Mouse (Mus musculus) liver, postnatal 0 days (tissue): ENCODE measurements around the gene Mrps7. TPM values are rescaled to one million over a fixed set of nuclear protein-coding genes. Genes with fewer than 3 reads are reported as not detected.

Experiments used
- ATAC-seq: fragments of 200-750 bp; cut with Nextera tagmentation; 2 replicates; pipeline ENCODE4 v1.8.0; 2017; ENCODE audit warnings: mild to moderate bottlenecking, moderate library complexity
- DNase-seq: peaks from one replicate; pipeline ENCODE4 v3.0.0-alpha.2; 2016
- H3K27ac ChIP-seq: fragments of 300-500 bp; sonication (generic); 2 replicates; pipeline ENCODE4 v1.5.1; 2014; ENCODE audit warnings: antibody characterized with exemption, moderate library complexity, mild to moderate bottlenecking, low read depth
- H3K27me3 ChIP-seq: fragments of 300-500 bp; sonication (generic); 2 replicates; pipeline ENCODE4 v1.6.1; 2014; ENCODE audit warnings: low read length, control low read depth, mixed read lengths; ENCODE audit not compliant: insufficient read depth
- H3K36me3 ChIP-seq: fragments of 300-500 bp; sonication (generic); replicated peaks from 2 replicates; pipeline ENCODE4 v1.6.1; 2014; ENCODE audit warnings: mild to moderate bottlenecking, control low read depth, low read length, moderate library complexity, mixed read lengths; ENCODE audit not compliant: insufficient read depth
- H3K4me1 ChIP-seq: fragments of 300-500 bp; sonication (generic); 2 replicates; pipeline ENCODE4 v1.6.1; 2014; ENCODE audit warnings: antibody characterized with exemption, mild to moderate bottlenecking, control low read depth; ENCODE audit not compliant: insufficient read depth
- H3K4me2 ChIP-seq: fragments of 300-500 bp; sonication (generic); 2 replicates; pipeline ENCODE4 v1.6.1; 2014; ENCODE audit warnings: low read depth, mild to moderate bottlenecking, low read length, moderate library complexity, mixed read lengths
- H3K4me3 ChIP-seq: fragments of 300-500 bp; sonication (generic); 2 replicates; pipeline ENCODE4 v1.5.1; 2014; ENCODE audit warnings: low read depth, low read length
- H3K9ac ChIP-seq: fragments of 300-500 bp; sonication (generic); replicated peaks from 2 replicates; pipeline ENCODE4 v1.6.1; 2014; ENCODE audit warnings: mild to moderate bottlenecking, moderate library complexity
- H3K9me3 ChIP-seq: fragments of 300-500 bp; sonication (generic); 2 replicates; pipeline ENCODE4 v1.6.1; 2016; ENCODE audit warnings: mild to moderate bottlenecking, control low read depth, low read length, mixed read lengths
- CTCF ChIP-seq: sonication (generic); IDR thresholded peaks from 2 replicates; pipeline ENCODE4 v1.5.1; 2016; ENCODE audit warnings: antibody characterized with exemption, low read depth
- EP300 ChIP-seq: IDR thresholded peaks from 2 replicates; pipeline ENCODE4 v1.6.1; 2016; ENCODE audit warnings: antibody characterized with exemption, low read depth, mild to moderate bottlenecking
- WGBS: fragments of 180-500 bp; shearing (Covaris S2); extraction: QIAGEN DNeasy Blood & Tissue Kit; methylation state at CpG from one replicate; pipeline ENCODE4 v1.1.7; 2014; ENCODE audit not compliant: insufficient replicate concordance; 5-methylcytosine and 5-hydroxymethylcytosine counted together
- polyA plus RNA-seq: library from polyadenylated mRNA; unstranded; fragments of >200 nt; fragmentation: Nextera tagmentation; extraction: Ambion mirVana; gene quantifications from 2 replicates; pipeline ENCODE4 v1.2.1, GENCODE M21; 2015

Mrps7 gene
- polyA plus RNA-seq, 1 experiment from 2014 or later, result 48.9 TPM

- ATAC-seq, result peak; percentile 99
- WGBS, result under 1% methylated on average over 47 of the region's 47 CpGs
Measured at GRCm38 (mm10) chr11:115627705-115628464, 24.2 kb downstream of the Mrps7 start, which contains the start of gene Slc25a19. Gene Slc25a19 (minus strand): TSS chr11:115628295.

DNA sequence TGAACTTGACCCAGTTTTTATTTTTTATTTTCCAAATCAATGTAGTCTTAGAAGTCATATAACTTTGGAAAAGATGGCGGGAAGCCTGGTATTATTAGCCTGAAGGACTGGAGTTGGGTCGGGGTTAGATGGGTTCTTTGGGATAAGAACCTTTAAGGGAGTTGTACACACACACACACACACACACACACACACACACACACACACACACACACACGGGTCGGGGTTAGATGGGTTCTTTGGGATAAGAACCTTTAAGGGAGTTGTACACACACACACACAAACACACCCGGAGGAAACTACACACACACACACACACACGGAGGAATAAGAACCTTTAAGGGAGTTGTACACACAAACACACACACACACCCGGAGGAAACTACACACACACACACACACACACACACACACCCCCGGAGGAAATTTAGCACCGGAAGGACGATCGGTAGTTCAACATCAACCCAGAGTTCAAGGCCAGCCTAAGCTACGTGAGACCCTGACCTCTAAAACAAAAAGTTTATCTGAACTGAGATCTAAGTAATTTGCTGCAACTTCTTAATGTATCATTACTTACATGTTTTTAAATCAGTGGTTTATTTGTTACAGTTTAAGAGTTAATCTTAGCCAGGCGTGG lies 24.9 kb downstream of the Mrps7 start:
- H3K9me3 ChIP-seq, result no peaks in the 10 kb centered on the region
- ATAC-seq, result peak; percentile 6

More at GRCm38 (mm10) chr11:115627705-115628464, 24.2 kb downstream of the Mrps7 start, which contains the start of gene Slc25a19:
- H3K9me3 ChIP-seq, result no peaks in the 10 kb centered on the region
- H3K36me3 ChIP-seq, result peaks cover 9% of the 10 kb centered on the region
- H3K27me3 ChIP-seq, result no peaks in the 10 kb centered on the region
- no peak for TF ChIP-seq CTCF
- no peak for TF ChIP-seq EP300
- peak; percentile 98 for DNase-seq
- peak within 1 kb of the TSS; percentile 73 for H3K27ac ChIP-seq
- peak within 1 kb of the TSS; percentile 79 for H3K9ac ChIP-seq
- H3K4me3 ChIP-seq, result peak within 1 kb of the TSS; percentile 84
- H3K4me2 ChIP-seq, result peak within 1 kb of the TSS; percentile 95
- H3K4me1 ChIP-seq, result peaks cover 13% of the 10 kb centered on the region

GRCm38 (mm10) chr11:115629734-115630531 lies 26.2 kb downstream of the Mrps7 start:
- peaks cover 13% of the 10 kb centered on the region for H3K4me1 ChIP-seq
- no peak for TF ChIP-seq CTCF
- TF ChIP-seq EP300, result no peak
- no peak overlapping the region for H3K4me2 ChIP-seq
- peak overlapping the region; percentile 11; the same call in 1 of the 2 replicates for H3K27ac ChIP-seq
- no peak overlapping the region for H3K4me3 ChIP-seq
- 78% methylated on average over 13 of the region's 13 CpGs for WGBS
- H3K36me3 ChIP-seq, result no peaks in the 10 kb centered on the region
- H3K9me3 ChIP-seq, result no peaks in the 10 kb centered on the region
- ATAC-seq (no peak), DNase-seq (no peak)
- H3K9ac ChIP-seq, result no peak overlapping the region
- no peaks in the 10 kb centered on the region for H3K27me3 ChIP-seq

More for the DNA sequence above, 24.9 kb downstream of the Mrps7 start:
- H3K27ac ChIP-seq, result peak overlapping the region; percentile 39; the same call in 1 of the 2 replicates
- no peaks in the 10 kb centered on the region for H3K27me3 ChIP-seq
- H3K4me2 ChIP-seq, result peak overlapping the region; percentile 95
- H3K36me3 ChIP-seq, result peaks cover 3% of the 10 kb centered on the region; the same call in 1 of the 2 replicates
- H3K4me1 ChIP-seq, result peaks cover 13% of the 10 kb centered on the region
- peak overlapping the region; percentile 46 for H3K9ac ChIP-seq
- WGBS, result 43% methylated on average over 12 of the region's 13 CpGs
- H3K4me3 ChIP-seq, result peak overlapping the region; percentile 84
- TF ChIP-seq EP300 (no peak), CTCF (no peak)
- DNase-seq, result no peak

DNA sequence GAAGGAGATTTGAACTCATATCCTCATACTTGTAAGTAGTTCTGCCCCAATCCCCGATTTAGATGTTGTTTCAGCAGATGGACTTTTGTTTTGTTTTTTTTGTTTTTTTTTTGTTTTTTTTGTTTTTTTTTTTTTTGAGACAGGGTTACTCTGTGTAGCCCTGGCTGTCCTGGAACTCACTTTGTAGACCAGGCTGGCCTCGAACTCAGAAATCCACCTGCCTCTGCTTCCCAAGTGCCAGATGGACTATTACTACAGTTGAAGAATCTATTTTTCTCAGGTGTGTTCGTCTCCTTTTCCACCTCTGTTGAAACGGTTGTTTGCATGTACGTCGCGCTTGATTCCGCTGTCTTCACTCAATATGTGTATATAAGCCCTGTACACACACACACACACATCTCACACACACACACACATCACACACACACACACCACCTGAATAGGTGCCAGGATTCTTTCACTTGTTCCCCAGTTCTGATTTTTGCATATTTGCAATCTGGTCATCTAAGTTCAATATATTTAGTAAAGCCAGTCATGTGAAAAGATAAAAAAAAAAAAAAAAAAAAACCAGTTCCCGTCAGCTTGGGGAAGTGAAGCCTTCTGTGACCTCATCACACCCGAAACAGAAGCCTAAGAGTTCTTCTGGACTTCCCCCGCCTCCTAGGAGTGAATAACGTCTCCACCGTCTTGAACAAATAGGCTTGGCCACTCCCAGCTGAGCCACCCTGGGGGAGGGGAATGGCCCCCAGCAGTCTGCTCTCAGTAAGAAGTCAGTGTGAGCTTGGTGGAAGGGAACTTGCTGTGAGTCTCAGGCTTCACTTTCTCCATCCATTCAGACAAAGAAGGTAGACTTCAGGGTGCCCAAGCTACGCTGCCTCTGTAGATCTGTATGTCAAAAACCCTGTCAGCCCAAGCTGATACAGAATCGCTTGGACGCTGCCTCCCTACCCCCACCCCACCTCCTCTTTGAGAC lies 27.1 kb downstream of the Mrps7 start:
- Histone ChIP-seq H3K9ac (0 out of 2 replicates have a peak overlapping the region, but pooled peaks have one; percentile 11), H3K27me3 (no peaks in the 10 kb centered on the region), H3K9me3 (no peaks in the 10 kb centered on the region), H3K4me1 (peaks cover 13% of the 10 kb centered on the region), H3K4me3 (0 out of 2 replicates have a peak overlapping the region, but pooled peaks have one; percentile 17), H3K4me2 (peak overlapping the region; percentile 55), H3K27ac (peak overlapping the region; percentile 70), H3K36me3 (no peaks in the 10 kb centered on the region)
- WGBS, result 40% methylated on average over 16 of the region's 16 CpGs
- no peak for ATAC-seq
- peak; percentile 63 for DNase-seq
- TF ChIP-seq CTCF, result no peak
- TF ChIP-seq EP300, result no peak

DNA sequence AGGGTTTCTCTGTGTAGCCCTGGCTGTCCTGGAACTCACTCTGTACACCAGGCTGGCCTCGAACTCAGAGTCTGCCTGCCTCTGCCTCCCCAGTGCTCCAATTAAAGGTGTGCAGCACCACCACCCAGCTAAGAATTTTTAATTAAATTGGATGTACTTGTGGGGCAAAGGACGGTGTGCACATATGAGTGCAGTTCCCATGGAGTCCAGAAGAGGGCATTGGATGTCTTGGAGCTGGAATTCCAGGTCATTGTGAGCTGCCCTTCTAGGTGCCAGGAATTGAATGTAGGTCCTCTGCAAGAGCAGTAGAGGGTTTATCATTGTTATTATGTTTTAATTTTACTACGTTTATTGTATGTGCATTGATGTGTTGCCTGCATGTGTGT lies 27.8 kb downstream of the Mrps7 start:
- Histone ChIP-seq H3K36me3 (no peaks in the 10 kb centered on the region), H3K27me3 (no peaks in the 10 kb centered on the region), H3K4me2 (peak overlapping the region; percentile 55), H3K9ac (0 out of 2 replicates have a peak overlapping the region, but pooled peaks have one; percentile 11), H3K4me3 (0 out of 2 replicates have a peak overlapping the region, but pooled peaks have one; percentile 17), H3K4me1 (peaks cover 13% of the 10 kb centered on the region), H3K9me3 (no peaks in the 10 kb centered on the region), H3K27ac (peak overlapping the region; percentile 70)
- ATAC-seq, result no peak
- TF ChIP-seq EP300 (no peak), CTCF (peak; percentile 81)
- WGBS, result 20% methylated on average over 3 of the region's 3 CpGs
- peak; percentile 54 for DNase-seq
